Mouse (Mus musculus): ENCODE results near the gene Stpg1.

DNA sequence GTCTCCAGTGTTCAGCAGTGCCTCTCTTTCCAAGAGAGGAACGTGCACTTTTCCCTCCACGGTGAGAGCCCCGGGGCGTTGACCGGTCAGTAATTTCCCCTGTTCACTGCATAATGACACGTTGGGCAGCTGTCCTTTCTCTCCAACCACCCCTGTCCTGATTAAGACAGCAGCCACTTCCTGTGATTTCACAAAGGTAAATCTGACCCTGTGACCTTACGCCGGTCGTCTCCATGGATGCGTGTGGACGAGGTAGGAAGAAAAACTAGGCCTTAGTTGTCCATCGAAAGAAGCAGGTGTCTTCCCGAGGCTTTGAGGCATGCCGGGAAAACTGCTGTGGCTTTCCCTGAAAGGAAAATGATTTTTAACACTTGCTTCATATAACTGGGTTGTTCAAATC is 20.3 kb downstream of the Stpg1 start:
- no peak for TF ChIP-seq CTCF (IDR thresholded peaks at IDR 0.05; ENCODE audit: extremely low read depth, insufficient read depth, insufficient read length, insufficient replicate concordance)
- no peak for TF ChIP-seq POLR2A (IDR thresholded peaks at IDR 0.05; ENCODE audit: low read depth, low read length)

Measured in spleen, adult 2 months (tissue).